Mouse (Mus musculus): ENCODE measurements around the gene H2al1i. TPM values are rescaled to one million over a fixed set of nuclear protein-coding genes. Genes with fewer than 3 reads are reported as not detected.

The H2al1i gene
- polyA plus RNA-seq, 1 experiment = not detected

DNA sequence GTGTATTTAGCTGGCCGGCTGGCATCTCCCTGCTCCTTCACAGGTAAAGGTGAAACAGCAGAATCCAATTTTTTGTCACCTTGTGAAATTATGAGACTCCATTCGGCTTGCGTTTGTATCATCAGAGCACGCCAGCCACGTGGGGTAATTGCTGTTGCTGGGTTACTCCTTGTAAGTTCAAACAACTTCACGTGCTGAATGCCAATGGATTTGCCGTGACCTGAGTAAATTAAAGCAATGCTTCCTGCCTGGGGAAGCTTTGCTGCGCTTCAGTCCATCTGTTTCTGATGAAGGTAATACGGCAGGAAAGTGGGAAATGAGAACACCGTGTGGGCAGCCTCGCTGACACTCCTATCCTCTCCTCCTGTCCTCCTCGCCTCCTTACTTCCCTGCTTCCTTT lies 40.7 kb downstream of the H2al1i start:
- no peaks in the 10 kb centered on the region for H3K4me1 ChIP-seq (ENCODE audit: control insufficient read depth, insufficient read depth, insufficient read length, low read length)
- no peaks in the 10 kb centered on the region for H3K36me3 ChIP-seq (ENCODE audit: control insufficient read depth, insufficient read depth, low read length)
- no peak overlapping the region for H3K4me3 ChIP-seq (ENCODE audit: low read depth, low read length)
- WGBS = 57% methylated on average over 12 of the region's 12 CpGs
- no peak overlapping the region for H3K27ac ChIP-seq (ENCODE audit: insufficient read depth, low read depth, low read length)
- H3K27me3 ChIP-seq (ENCODE audit: control insufficient read depth, insufficient read depth, low read length) = no peaks in the 10 kb centered on the region
- TF ChIP-seq CTCF (IDR thresholded peaks at IDR 0.05; ENCODE audit: extremely low read depth, insufficient read length, insufficient replicate concordance, low read depth, low read length) (no peak), POLR2A (IDR thresholded peaks at IDR 0.05; ENCODE audit: low read depth, low read length) (no peak)

Other genes with a start within 250 kb of the H2al1i start
- gene H2al1a, start 25.4 kb upstream of the H2al1i start, polyA plus RNA-seq (2012; rRNA removed) = not detected in 2 replicates
- not detected in 2 replicates for gene H2al1b, start 22.2 kb upstream of the H2al1i start, polyA plus RNA-seq (2012; rRNA removed)
- not detected in 2 replicates for gene H2al1c, start 19.0 kb upstream of the H2al1i start, polyA plus RNA-seq (2012; rRNA removed)
- not detected in 2 replicates for gene H2al1d, start 15.8 kb upstream of the H2al1i start, polyA plus RNA-seq (2012; rRNA removed)
- not detected in 2 replicates for gene H2al1e, start 12.7 kb upstream of the H2al1i start, polyA plus RNA-seq (2012; rRNA removed)
- gene H2al1f, start 9.5 kb upstream of the H2al1i start, polyA plus RNA-seq (2012; rRNA removed) = not detected in 2 replicates
- gene H2al1g, start 6.4 kb upstream of the H2al1i start, polyA plus RNA-seq (2012; rRNA removed) = not detected in 2 replicates
- not detected in 2 replicates for gene H2al1h, start 3.2 kb upstream of the H2al1i start, polyA plus RNA-seq (2012; rRNA removed)
- gene H2al1j, start 3.2 kb downstream of the H2al1i start, polyA plus RNA-seq (2012; rRNA removed) = not detected in 2 replicates